Mouse (Mus musculus) spleen, adult 12 weeks (tissue): ENCODE results near the gene Abcc9.
"Not testable (repeated sequence)": the region's sequence is repeated elsewhere in the genome, so short reads cannot be mapped to it uniquely, and the experiment has no call there.

Source experiments
- DNase-seq: peaks from one replicate; pipeline ENCODE4 v3.0.0; 2022; ENCODE audit warnings: low spot score

Abcc9 gene

GRCm38 (mm10) chr6:142703441-142703930 lies 1.4 kb upstream of the Abcc9 start:
- DNase-seq, result no peak

GRCm38 (mm10) chr6:142701161-142701560 lies 954 bp downstream of the Abcc9 start:
- DNase-seq, result no peak

GRCm38 (mm10) chr6:142700753-142701152 lies 1.4 kb downstream of the Abcc9 start:
- no peak for DNase-seq

- no peak for DNase-seq
Measured at GRCm38 (mm10) chr6:142692085-142692484, 10.0 kb downstream of the Abcc9 start.

GRCm38 (mm10) chr6:142689673-142690072 lies 12.4 kb downstream of the Abcc9 start:
- DNase-seq, result no peak

- no peak for DNase-seq
Measured at GRCm38 (mm10) chr6:142682985-142683691, 19.0 kb downstream of the Abcc9 start.

- no peak for DNase-seq
Measured at GRCm38 (mm10) chr6:142670021-142670420, 32.1 kb downstream of the Abcc9 start.

- no peak for DNase-seq
Measured at GRCm38 (mm10) chr6:142669343-142669742, 32.8 kb downstream of the Abcc9 start.

GRCm38 (mm10) chr6:142668831-142669230 lies 33.3 kb downstream of the Abcc9 start:
- no peak for DNase-seq

- no peak for DNase-seq
Measured at GRCm38 (mm10) chr6:142668419-142668766, 33.7 kb downstream of the Abcc9 start.

GRCm38 (mm10) chr6:142667701-142668418 lies 34.3 kb downstream of the Abcc9 start:
- DNase-seq, result no peak

GRCm38 (mm10) chr6:142662056-142662455 lies 40.1 kb downstream of the Abcc9 start:
- DNase-seq, result not testable (repeated sequence)

- DNase-seq, result no peak
Measured at GRCm38 (mm10) chr6:142659038-142659437, 43.1 kb downstream of the Abcc9 start.

- no peak for DNase-seq
Measured at GRCm38 (mm10) chr6:142654561-142654960, 47.6 kb downstream of the Abcc9 start.

- no peak for DNase-seq
Measured at GRCm38 (mm10) chr6:142652175-142652574, 49.9 kb downstream of the Abcc9 start.

- DNase-seq, result no peak
Measured at GRCm38 (mm10) chr6:142649331-142649730, 52.8 kb downstream of the Abcc9 start.

- no peak for DNase-seq
Measured at GRCm38 (mm10) chr6:142645474-142645873, 56.6 kb downstream of the Abcc9 start.

GRCm38 (mm10) chr6:142639301-142639700 lies 62.8 kb downstream of the Abcc9 start:
- DNase-seq, result no peak

- no peak for DNase-seq
Measured at GRCm38 (mm10) chr6:142635654-142636053, 66.5 kb downstream of the Abcc9 start.

GRCm38 (mm10) chr6:142635185-142635583 lies 66.9 kb downstream of the Abcc9 start:
- DNase-seq, result no peak

GRCm38 (mm10) chr6:142634530-142635184 lies 67.5 kb downstream of the Abcc9 start:
- no peak for DNase-seq

GRCm38 (mm10) chr6:142623351-142623750 lies 78.8 kb downstream of the Abcc9 start:
- no peak for DNase-seq

GRCm38 (mm10) chr6:142616659-142617058 lies 85.5 kb downstream of the Abcc9 start:
- DNase-seq, result no peak
